Mouse (Mus musculus): ENCODE results near the gene Noct. TPM values are rescaled to one million over a fixed set of nuclear protein-coding genes. Genes with fewer than 3 reads are reported as not detected.

Noct gene
- polyA plus RNA-seq, 1 experiment = 6.1 TPM

- no peak for DNase-seq (ENCODE audit: low read depth in 1 of 2, low spot score in 2 of 2)
- Histone ChIP-seq H3K27me3 (ENCODE audit: control insufficient read depth, insufficient read depth, low read length) (no peaks in the 10 kb centered on the region), H3K4me3 (ENCODE audit: extremely low read depth, insufficient read depth, insufficient read length) (no peak overlapping the region), H3K36me3 (ENCODE audit: control insufficient read depth, insufficient read depth, low read length) (no peaks in the 10 kb centered on the region; the same call in 1 of the 2 replicates), H3K4me1 (ENCODE audit: control insufficient read depth, insufficient read depth, insufficient read length) (no peaks in the 10 kb centered on the region; the same call in 1 of the 2 replicates), H3K27ac (ENCODE audit: insufficient read depth, low read length) (no peak overlapping the region)
- 83% methylated on average over 1 of the region's 1 CpGs for WGBS
- no peak for TF ChIP-seq CTCF (IDR thresholded peaks at IDR 0.05; ENCODE audit: extremely low read depth, insufficient read depth, insufficient read length, insufficient replicate concordance)
- TF ChIP-seq POLR2A (IDR thresholded peaks at IDR 0.05; ENCODE audit: low read depth, low read length) = no peak
Measured at GRCm38 (mm10) chr3:51296790-51297189, 72.5 kb downstream of the Noct start.

Other genes starting within 250 kb of the Noct start
- 36.6 and 45.7 TPM in 2 replicates for gene Elf2, start 116.2 kb downstream of the Noct start, polyA plus RNA-seq (2012; rRNA removed)
- gene Mgarp, start 172.3 kb downstream of the Noct start, polyA plus RNA-seq (2012; rRNA removed) = 0.36 TPM in 2 replicates
- gene Ndufc1, start 184.5 kb downstream of the Noct start, polyA plus RNA-seq (2012; rRNA removed) = 35.6 and 44.9 TPM in 2 replicates
- 1.7 and 2.1 TPM in 2 replicates for gene Naa15, start 190.7 kb downstream of the Noct start, polyA plus RNA-seq (2012; rRNA removed)